Mouse (Mus musculus) stomach, postnatal 0 days (tissue): ENCODE results near the gene Armc5.

ENCODE experiments used
- CTCF ChIP-seq: IDR thresholded peaks from 2 replicates; pipeline ENCODE4 v1.5.1; 2016; ENCODE audit warnings: antibody characterized with exemption, low read depth, mild to moderate bottlenecking, moderate library complexity
- EP300 ChIP-seq: optimal IDR thresholded peaks from 2 replicates; pipeline ENCODE3; 2016; ENCODE audit warnings: antibody characterized with exemption

DNA sequence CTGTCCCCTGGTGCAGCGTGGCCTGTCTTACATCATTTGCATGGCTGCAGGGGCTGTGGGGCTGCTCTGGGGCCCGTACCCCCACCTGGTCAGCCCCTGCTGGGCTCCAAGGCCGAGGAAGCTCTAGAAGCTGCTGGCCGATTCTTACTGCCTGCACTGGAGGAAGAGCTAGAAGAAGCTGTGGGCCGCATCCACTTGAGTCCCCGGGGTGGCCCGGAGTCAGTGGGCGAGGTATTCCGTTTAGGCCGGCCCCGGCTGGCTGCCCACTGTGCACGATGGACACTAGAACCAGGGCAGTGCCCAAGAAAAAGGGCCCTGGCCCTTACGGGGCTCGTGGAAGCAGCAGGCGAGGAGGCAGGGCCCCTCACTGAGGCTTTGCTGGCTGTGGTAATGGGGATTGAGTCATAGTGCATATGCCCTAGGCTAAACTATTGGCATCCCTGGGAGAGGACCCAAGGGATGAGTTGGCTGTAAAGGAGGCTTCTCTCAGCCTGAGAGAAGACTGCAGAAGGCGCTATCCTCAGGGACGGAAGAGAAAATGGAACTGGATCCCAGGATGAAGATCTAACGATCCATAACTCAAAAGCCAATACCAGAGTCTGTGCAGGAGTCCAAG is 7.4 kb downstream of the Armc5 start:
- no peak for TF ChIP-seq EP300
- no peak for TF ChIP-seq CTCF
